Comparison of ENCODE assay signal across 7 mouse cellular contexts in the genomic region with DNA sequence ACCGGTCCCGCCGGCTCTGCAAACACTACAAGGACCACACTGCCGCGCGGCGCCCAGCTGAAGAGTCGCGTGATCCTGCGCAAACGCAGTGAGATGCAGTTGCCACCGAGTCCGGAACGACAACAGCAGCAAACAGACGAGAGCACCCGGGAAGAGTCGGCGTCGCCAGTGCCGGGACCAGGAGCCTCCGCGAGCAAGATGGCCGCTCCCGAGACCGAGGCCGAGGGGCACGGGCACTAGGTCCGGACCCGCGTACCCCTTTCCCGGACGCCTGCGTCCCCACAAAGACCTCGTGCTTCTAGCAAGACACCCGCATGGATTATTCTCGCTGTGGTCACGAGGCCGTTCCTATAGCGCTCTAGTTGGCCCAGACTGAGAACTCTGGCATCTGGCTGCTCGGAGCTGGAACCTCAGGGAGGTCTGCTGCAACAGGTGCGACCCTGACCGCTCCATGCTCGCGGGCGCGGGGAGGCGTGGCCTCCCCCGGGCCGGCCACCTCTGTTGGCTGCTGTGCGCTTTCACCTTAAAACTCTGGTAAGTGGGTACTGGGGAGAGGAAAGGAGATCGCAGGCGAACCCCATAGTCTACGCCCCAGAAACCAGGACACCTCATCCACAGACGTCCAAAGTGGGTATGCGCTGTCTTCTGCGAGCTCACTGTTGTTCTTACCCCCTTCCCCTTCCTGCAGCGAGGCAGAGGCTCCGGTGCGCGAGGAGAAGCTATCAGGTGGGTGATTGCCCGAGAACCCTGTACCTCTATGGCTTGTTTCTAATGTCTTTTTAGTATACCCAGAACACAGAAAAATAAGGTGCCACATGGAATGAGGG. TPM values are rescaled to one million over a fixed set of nuclear protein-coding genes. Genes with fewer than 3 reads are reported as not detected.
A peak's percentile ranks its signal among the peaks of the same experiment; 100 is the strongest.
DNase-seq lines count a peak whose midpoint lies in the region; ATAC-seq lines count a peak whose summit lies in the region.

A gene (plus strand): TSS at position 91 of the 827 bp plus-strand sequence.

- no peaks in the 10 kb centered on the region for H3K9me3 ChIP-seq in embryonic facial prominence, embryonic 11.5 days (replicated peaks; ENCODE audit: control insufficient read depth, low read length)
- H3K9me3 ChIP-seq in limb, embryonic 11.5 days (ENCODE audit: control insufficient read depth, low read length), result no peaks in the 10 kb centered on the region
- no peaks in the 10 kb centered on the region for H3K9me3 ChIP-seq in midbrain, embryonic 14.5 days (ENCODE audit: control insufficient read depth, low read length)

- DNase-seq in adrenal gland, postnatal 10 days, result peak; percentile 94
- peak; percentile 93 for DNase-seq in embryonic facial prominence, embryonic 11.5 days (ENCODE audit: low spot score)
- peak; percentile 94 for DNase-seq in kidney, adult 18-20 months
- DNase-seq in limb, embryonic 11.5 days (ENCODE audit: low spot score), result peak; percentile 93
- DNase-seq in midbrain, embryonic 14.5 days, result peak; percentile 97
- peak; percentile 83 to 88 for DNase-seq in spleen, adult 18-20 months

- H3K4me1 ChIP-seq in embryonic facial prominence, embryonic 11.5 days (ENCODE audit: control insufficient read depth, insufficient read depth, low read length), result no peaks in the 10 kb centered on the region
- H3K4me1 ChIP-seq in limb, embryonic 11.5 days (ENCODE audit: control insufficient read depth, insufficient read depth, low read length), result peaks cover 2% of the 10 kb centered on the region; the same call in 1 of the 2 replicates
- peaks cover 9% of the 10 kb centered on the region for H3K4me1 ChIP-seq in midbrain, embryonic 14.5 days (ENCODE audit: control insufficient read depth, insufficient read depth, low read length)

- no peaks in the 10 kb centered on the region; the same call in 1 of the 2 replicates for H3K36me3 ChIP-seq in embryonic facial prominence, embryonic 11.5 days (replicated peaks; ENCODE audit: control insufficient read depth, insufficient read depth, low read depth, low read length)
- peaks cover 2% of the 10 kb centered on the region; the same call in 1 of the 2 replicates for H3K36me3 ChIP-seq in limb, embryonic 11.5 days (ENCODE audit: control insufficient read depth, insufficient read depth, low read length)
- H3K36me3 ChIP-seq in midbrain, embryonic 14.5 days (ENCODE audit: control insufficient read depth, insufficient read depth, low read length), result peaks cover 26% of the 10 kb centered on the region

- H3K27me3 ChIP-seq in embryonic facial prominence, embryonic 11.5 days (ENCODE audit: control insufficient read depth, insufficient read depth, low read length), result no peaks in the 10 kb centered on the region
- H3K27me3 ChIP-seq in limb, embryonic 11.5 days (ENCODE audit: control insufficient read depth, insufficient read depth, low read length), result no peaks in the 10 kb centered on the region
- no peaks in the 10 kb centered on the region for H3K27me3 ChIP-seq in midbrain, embryonic 14.5 days (ENCODE audit: control insufficient read depth, insufficient read depth, low read length)

- under 1% methylated on average over 54 of the region's 61 CpGs for WGBS in embryonic facial prominence, embryonic 11.5 days
- under 1% methylated on average over 61 of the region's 61 CpGs for WGBS in limb, embryonic 11.5 days
- under 1% methylated on average over 61 of the region's 61 CpGs for WGBS in midbrain, embryonic 14.5 days

- ATAC-seq in embryonic facial prominence, embryonic 11.5 days (replicated peaks; ENCODE audit: insufficient number of reproducible peaks, low FRiP score, low TSS enrichment, low read depth), result peak; percentile 89
- ATAC-seq in granulocyte monocyte progenitor cell, adult 5-6 weeks (replicated peaks; ENCODE audit: poor library complexity, severe bottlenecking), result peak; percentile 93
- ATAC-seq in limb, embryonic 11.5 days (ENCODE audit: insufficient number of reproducible peaks, low FRiP score, low TSS enrichment, low read depth), result peak; percentile 93
- peak; percentile 98 for ATAC-seq in midbrain, embryonic 14.5 days (ENCODE audit: low FRiP score, low TSS enrichment)

- peak within 1 kb of the TSS; percentile 70 for H3K27ac ChIP-seq in embryonic facial prominence, embryonic 11.5 days (replicated peaks; ENCODE audit: low read depth, low read length)
- H3K27ac ChIP-seq in limb, embryonic 11.5 days (replicated peaks; ENCODE audit: low read depth, low read length), result peak within 1 kb of the TSS; percentile 74
- H3K27ac ChIP-seq in midbrain, embryonic 14.5 days (replicated peaks; ENCODE audit: low read depth, low read length), result peak within 1 kb of the TSS; percentile 86

- H3K4me2 ChIP-seq in embryonic facial prominence, embryonic 11.5 days (ENCODE audit: low read depth, low read length), result peak within 1 kb of the TSS; percentile 79
- peak within 1 kb of the TSS; percentile 73 for H3K4me2 ChIP-seq in limb, embryonic 11.5 days (ENCODE audit: low read depth, severe bottlenecking)
- H3K4me2 ChIP-seq in midbrain, embryonic 14.5 days (ENCODE audit: low read length), result peak within 1 kb of the TSS; percentile 88

- peak within 1 kb of the TSS; percentile 62 for H3K4me3 ChIP-seq in embryonic facial prominence, embryonic 11.5 days (ENCODE audit: low read depth, low read length)
- peak within 1 kb of the TSS; percentile 66 for H3K4me3 ChIP-seq in limb, embryonic 11.5 days (ENCODE audit: low read depth, low read length)
- H3K4me3 ChIP-seq in midbrain, embryonic 14.5 days (replicated peaks; ENCODE audit: low read depth, low read length), result peak within 1 kb of the TSS; percentile 85

- H3K9ac ChIP-seq in embryonic facial prominence, embryonic 11.5 days (replicated peaks; ENCODE audit: low read length), result peak within 1 kb of the TSS; percentile 66
- peak within 1 kb of the TSS; percentile 83 for H3K9ac ChIP-seq in limb, embryonic 11.5 days (ENCODE audit: low read length)
- H3K9ac ChIP-seq in midbrain, embryonic 14.5 days (replicated peaks; ENCODE audit: low read length), result peak within 1 kb of the TSS; percentile 80

RNA-seq across cellular contexts. Expression of the gene that starts here (rescaled TPM):
- 10 to 100 TPM; 57.2 to 57.9 TPM for total RNA-seq in adrenal gland, postnatal 10 days (2021)
- polyA plus RNA-seq in embryonic facial prominence, embryonic 11.5 days (2014; fragmentation: Nextera tagmentation; extraction: Ambion mirVana), result 94.4 and 103 TPM in 2 replicates
- 85.8 and 89.8 TPM in 2 replicates for total RNA-seq in granulocyte monocyte progenitor cell, adult 5-6 weeks (2014; fragmentation: Nextera tagmentation)
- total RNA-seq in granulocyte monocyte progenitor cell, adult 5-6 weeks (2017), result 44.6 and 55.5 TPM in 2 replicates
- 79.5 and 80.1 TPM in 2 replicates for polyA plus RNA-seq in limb, embryonic 11.5 days (2014; fragmentation: Nextera tagmentation; extraction: Ambion mirVana)
- polyA plus RNA-seq in midbrain, embryonic 14.5 days (2014; fragmentation: Nextera tagmentation; extraction: Ambion mirVana), result 102 and 114 TPM in 2 replicates

Comparison
In these comparisons a context has a peak if more than half of its experiments do, and no peak if none do; other contexts are left out.
1. Peak in every context shown above with its lines: DNase-seq, ATAC-seq, H3K4me3 ChIP-seq and H3K27ac ChIP-seq.